Mouse (Mus musculus) central nervous system, embryonic 11.5 days (tissue): Measurements from ENCODE around the gene Gm3012. TPM values are rescaled to one million over a fixed set of nuclear protein-coding genes. Genes with fewer than 3 reads are reported as not detected.

ENCODE experiments used
- polyA plus RNA-seq: library from polyadenylated mRNA; depleted of rRNA; stranded (reverse); fragments of >200 nt; gene quantifications from 2 replicates; pipeline ENCODE4 v1.2.3, GENCODE M21; 2012; rRNA removed

The Gm3012 gene
- polyA plus RNA-seq = not detected in 2 replicates

GRCm38 (mm10) chr14:3634212-3634611, at the start of gene Gm3012:
Gene Gm3012 (plus strand): TSS chr14:3634512.

GRCm38 (mm10) chr14:3651730-3652129, 17.4 kb downstream of the Gm3012 start, which contains the start of gene Gm3020:
Gene Gm3020 (plus strand): TSS chr14:3652030.

GRCm38 (mm10) chr14:3688483-3688882, 54.2 kb downstream of the Gm3012 start, which contains the start of gene Gm3043:
Gene Gm3043 (plus strand): TSS chr14:3688783.

Other genes starting within 250 kb of the Gm3012 start
- not detected in 2 replicates for gene Gm10413, start 239.4 kb upstream of the Gm3012 start, polyA plus RNA-seq
- gene Gm10409, start 221.9 kb upstream of the Gm3012 start, polyA plus RNA-seq = 1.1 and 2.1 TPM in 2 replicates
- 2.0 and 3.7 TPM in 2 replicates for gene Gm3005, start 206.4 kb upstream of the Gm3012 start, polyA plus RNA-seq
- gene Gm10408, start 185.1 kb upstream of the Gm3012 start, polyA plus RNA-seq = not detected in 2 replicates
- 1.1 and 2.1 TPM in 2 replicates for gene Gm3020, start 17.5 kb downstream of the Gm3012 start, polyA plus RNA-seq
- gene Gm3043, start 54.3 kb downstream of the Gm3012 start, polyA plus RNA-seq = not detected in 2 replicates
- 1.2 and 2.3 TPM in 2 replicates for gene Gm3002, start 175.6 kb downstream of the Gm3012 start, polyA plus RNA-seq
- gene Gm3033, start 211.7 kb downstream of the Gm3012 start, polyA plus RNA-seq = not detected in 2 replicates
- gene Gm2916, start 249.7 kb downstream of the Gm3012 start, polyA plus RNA-seq = 0.06 and 0.14 TPM in 2 replicates